Mouse (Mus musculus) kidney, postnatal 4 days (tissue): Measurements from ENCODE around the gene Abtb2.
A peak's percentile ranks its signal among the peaks of the same experiment; 100 is the strongest.

Experiments used
- DNase-seq, 2 experiments: peaks; one replicate each; pipeline ENCODE4 v3.0.0; 2021; ENCODE audit warnings: mixed read lengths in 2 of 2

Abtb2 gene

GRCm38 (mm10) chr2:103667962-103668815 lies 102.1 kb downstream of the Abtb2 start:
- DNase-seq = peak; percentile 65 to 78

- DNase-seq = no peak
Observed at GRCm38 (mm10) chr2:103668939-103669338, 102.8 kb downstream of the Abtb2 start.

- DNase-seq = no peak
Observed at GRCm38 (mm10) chr2:103669561-103669960, 103.5 kb downstream of the Abtb2 start.

GRCm38 (mm10) chr2:103670276-103670680 lies 104.2 kb downstream of the Abtb2 start:
- peak; percentile 29 to 48 for DNase-seq

- no peak for DNase-seq
Observed at GRCm38 (mm10) chr2:103672573-103673119, 106.5 kb downstream of the Abtb2 start.

GRCm38 (mm10) chr2:103673609-103674008 lies 107.5 kb downstream of the Abtb2 start:
- DNase-seq = no peak

GRCm38 (mm10) chr2:103675391-103675790 lies 109.3 kb downstream of the Abtb2 start:
- DNase-seq = no peak

- no peak for DNase-seq
Observed at GRCm38 (mm10) chr2:103676808-103677207, 110.7 kb downstream of the Abtb2 start.

- no peak for DNase-seq
Observed at GRCm38 (mm10) chr2:103677614-103678369, 111.7 kb downstream of the Abtb2 start.

- peak; percentile 21 to 35 for DNase-seq
Observed at GRCm38 (mm10) chr2:103678433-103678832, 112.3 kb downstream of the Abtb2 start.

GRCm38 (mm10) chr2:103680364-103681110 lies 114.4 kb downstream of the Abtb2 start:
- no peak for DNase-seq

GRCm38 (mm10) chr2:103681149-103681548 lies 115.0 kb downstream of the Abtb2 start:
- DNase-seq = no peak

GRCm38 (mm10) chr2:103682261-103682722 lies 116.2 kb downstream of the Abtb2 start:
- DNase-seq = no peak

- no peak for DNase-seq
Observed at GRCm38 (mm10) chr2:103682927-103683442, 116.9 kb downstream of the Abtb2 start.

GRCm38 (mm10) chr2:103684431-103684830 lies 118.3 kb downstream of the Abtb2 start:
- no peak for DNase-seq

- peak; percentile 60 to 70 for DNase-seq
Observed at GRCm38 (mm10) chr2:103684926-103685577, 118.9 kb downstream of the Abtb2 start.

GRCm38 (mm10) chr2:103685581-103685980 lies 119.5 kb downstream of the Abtb2 start:
- no peak for DNase-seq

GRCm38 (mm10) chr2:103687143-103687542 lies 121.0 kb downstream of the Abtb2 start:
- DNase-seq = no peak

GRCm38 (mm10) chr2:103687888-103688287 lies 121.8 kb downstream of the Abtb2 start:
- no peak for DNase-seq

GRCm38 (mm10) chr2:103690425-103690824 lies 124.3 kb downstream of the Abtb2 start:
- DNase-seq = peak in 1 of 2 experiments; percentile 24

- DNase-seq = no peak
Observed at GRCm38 (mm10) chr2:103690828-103691227, 124.7 kb downstream of the Abtb2 start.

GRCm38 (mm10) chr2:103691278-103691677 lies 125.2 kb downstream of the Abtb2 start:
- no peak for DNase-seq
